Mouse (Mus musculus) CH12F3 (cell line): Measurements from ENCODE around the gene Actr10.

Experiments
- in situ Hi-C: fragments of 300-500 bp; cut with MboI; formaldehyde crosslinking; loops from 2 replicates; pipeline ENCODE4 v1.14.3; 2020; ENCODE audit warnings: low sequenced_read_pairs

The Actr10 gene

GRCm38 (mm10) chr12:70958640-70959039 lies 21.0 kb downstream of the Actr10 start:
- in situ Hi-C loops = no loop called here

GRCm38 (mm10) chr12:70967581-70967980 lies 29.9 kb downstream of the Actr10 start:
- in situ Hi-C loops = no loop called here

GRCm38 (mm10) chr12:70968141-70968790 lies 30.6 kb downstream of the Actr10 start:
- in situ Hi-C loops = no loop called here

DNA sequence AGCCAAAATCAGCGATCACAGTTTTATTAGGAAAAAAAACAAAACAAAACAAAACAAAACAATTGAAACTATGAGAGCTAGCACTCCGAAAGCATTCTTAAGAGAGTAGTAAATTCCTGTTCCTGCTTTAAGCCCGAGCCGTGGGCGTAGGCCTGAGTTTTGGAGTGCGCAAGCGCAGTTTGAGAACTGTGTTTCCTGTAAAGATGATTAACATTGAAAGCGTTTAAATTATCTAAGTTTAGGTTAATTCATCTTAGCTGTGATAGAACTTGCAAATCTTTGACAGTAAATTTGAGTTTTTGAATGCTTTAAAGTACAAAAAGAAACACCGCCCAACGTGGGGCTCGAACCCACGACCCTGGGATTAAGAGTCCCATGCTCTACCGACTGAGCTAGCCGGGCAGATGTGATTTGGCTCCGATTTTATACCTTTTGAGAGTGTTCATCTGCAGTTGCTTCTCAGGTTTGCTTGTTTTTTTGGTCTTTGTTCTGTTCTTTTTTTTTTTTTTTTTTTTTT lies 31.2 kb downstream of the Actr10 start:
- in situ Hi-C loops = no loop called here

DNA sequence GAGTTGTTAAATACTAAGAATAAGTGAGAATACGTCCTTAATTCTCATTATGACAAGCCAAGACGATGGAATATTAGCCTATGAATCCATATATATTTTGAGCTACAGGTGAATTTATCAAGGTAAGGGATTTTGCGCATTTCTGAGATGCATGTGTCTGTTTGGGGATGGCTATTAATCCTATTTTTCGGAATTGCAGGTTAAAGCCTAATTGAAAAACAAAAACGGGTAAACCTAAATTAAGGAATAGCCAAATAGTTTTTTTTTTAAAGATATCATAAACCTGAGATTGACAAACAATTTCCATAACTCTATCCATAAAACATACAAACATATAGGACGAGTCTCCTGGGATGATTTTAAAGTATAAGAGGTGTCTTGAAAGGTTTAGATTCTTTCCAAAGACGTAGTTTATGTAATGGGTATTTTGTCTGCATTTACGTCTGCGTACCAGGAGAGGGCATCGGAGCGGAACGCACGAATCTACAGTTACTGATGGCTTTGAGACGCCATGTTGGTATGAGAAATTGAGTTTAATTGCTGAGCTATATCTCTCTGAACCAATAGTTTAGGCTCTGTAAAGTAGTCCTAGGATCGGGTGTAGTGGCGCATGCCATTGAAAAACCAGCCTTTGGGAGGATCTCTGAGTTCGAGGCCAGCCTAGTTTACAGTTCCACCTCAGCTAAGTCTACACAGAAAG lies 32.0 kb downstream of the Actr10 start:
- in situ Hi-C loops = no loop called here

GRCm38 (mm10) chr12:70973831-70974230 lies 36.2 kb downstream of the Actr10 start:
- in situ Hi-C loops = no loop called here

- in situ Hi-C loops = no loop called here
Observed at GRCm38 (mm10) chr12:70974441-70975266, 37.0 kb downstream of the Actr10 start, which contains the start of gene Psma3. Gene Psma3, plus strand, starts transcription at chr12:70974621.

GRCm38 (mm10) chr12:70975406-70975805 lies 37.7 kb downstream of the Actr10 start:
- in situ Hi-C loops = no loop called here

GRCm38 (mm10) chr12:70975891-70976290 lies 38.2 kb downstream of the Actr10 start:
- in situ Hi-C loops = no loop called here

DNA sequence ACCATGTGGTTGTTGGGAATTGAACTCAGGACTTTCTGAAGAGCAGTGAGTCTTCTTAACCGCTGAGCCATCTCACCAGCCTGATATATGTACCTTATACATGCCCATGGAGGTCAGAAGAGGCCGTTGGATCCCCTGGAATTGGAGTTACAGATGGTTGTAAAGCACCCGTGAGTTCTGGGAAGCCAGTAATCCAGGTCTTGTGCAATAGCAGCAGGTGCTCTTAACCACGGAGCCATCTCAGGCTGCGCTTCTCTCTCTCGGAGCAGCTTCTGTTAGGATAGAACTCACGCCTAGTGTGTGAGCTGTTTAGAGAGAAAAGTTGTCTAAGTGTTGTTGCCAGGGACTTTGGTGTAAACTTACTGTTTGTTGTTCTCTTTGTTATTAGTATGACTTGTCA lies 40.7 kb downstream of the Actr10 start:
- in situ Hi-C loops = no loop called here

GRCm38 (mm10) chr12:70984855-70985550 lies 47.3 kb downstream of the Actr10 start:
- in situ Hi-C loops = no loop called here

- in situ Hi-C loops = no loop called here
Observed at GRCm38 (mm10) chr12:70997225-70997624, 59.6 kb downstream of the Actr10 start.

DNA sequence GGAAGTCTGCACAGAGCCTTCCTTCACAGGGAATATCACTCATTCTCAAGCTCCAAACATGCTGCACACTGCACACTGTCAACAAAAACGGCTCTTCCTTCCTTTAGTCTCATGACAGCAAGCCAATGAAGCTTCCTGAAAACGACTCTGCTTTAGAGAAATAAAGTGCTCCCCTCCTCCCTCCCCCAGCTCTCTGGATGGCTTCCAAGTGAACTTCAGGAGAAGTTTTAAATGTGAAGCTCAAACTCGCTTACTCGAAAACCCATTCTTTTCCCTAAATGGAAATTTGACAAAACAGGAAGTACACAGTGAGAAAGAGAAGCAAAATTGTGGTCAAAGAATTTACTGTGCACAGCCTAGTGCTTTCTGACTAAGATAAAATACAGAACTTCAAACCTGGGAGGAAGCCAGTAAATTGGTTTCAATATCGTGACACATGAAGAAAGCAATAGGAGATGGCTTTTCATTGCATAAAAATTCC lies 61.8 kb downstream of the Actr10 start:
- in situ Hi-C loops = no loop called here

- in situ Hi-C loops = no loop called here
Observed at GRCm38 (mm10) chr12:71000344-71000743, 62.7 kb downstream of the Actr10 start.

DNA sequence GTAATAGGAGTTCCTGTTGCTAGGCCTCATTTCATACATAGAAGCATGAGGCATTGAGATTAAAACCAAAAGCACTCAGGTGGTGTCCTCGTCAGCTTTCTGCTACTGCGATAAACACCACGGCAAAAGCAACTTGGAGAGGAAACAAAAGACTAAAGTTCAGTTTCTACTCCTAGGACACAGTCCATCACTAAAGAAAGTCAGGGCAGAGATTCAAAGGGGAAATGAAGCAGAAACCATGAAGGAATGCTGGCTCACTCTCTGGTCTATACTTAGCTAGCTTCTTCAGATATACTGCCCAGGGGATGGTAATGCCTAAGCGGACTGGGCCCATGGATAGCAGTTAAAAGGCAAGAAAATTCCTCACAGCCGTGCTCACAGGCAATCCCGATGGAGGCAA lies 63.8 kb downstream of the Actr10 start:
- in situ Hi-C loops = no loop called here

DNA sequence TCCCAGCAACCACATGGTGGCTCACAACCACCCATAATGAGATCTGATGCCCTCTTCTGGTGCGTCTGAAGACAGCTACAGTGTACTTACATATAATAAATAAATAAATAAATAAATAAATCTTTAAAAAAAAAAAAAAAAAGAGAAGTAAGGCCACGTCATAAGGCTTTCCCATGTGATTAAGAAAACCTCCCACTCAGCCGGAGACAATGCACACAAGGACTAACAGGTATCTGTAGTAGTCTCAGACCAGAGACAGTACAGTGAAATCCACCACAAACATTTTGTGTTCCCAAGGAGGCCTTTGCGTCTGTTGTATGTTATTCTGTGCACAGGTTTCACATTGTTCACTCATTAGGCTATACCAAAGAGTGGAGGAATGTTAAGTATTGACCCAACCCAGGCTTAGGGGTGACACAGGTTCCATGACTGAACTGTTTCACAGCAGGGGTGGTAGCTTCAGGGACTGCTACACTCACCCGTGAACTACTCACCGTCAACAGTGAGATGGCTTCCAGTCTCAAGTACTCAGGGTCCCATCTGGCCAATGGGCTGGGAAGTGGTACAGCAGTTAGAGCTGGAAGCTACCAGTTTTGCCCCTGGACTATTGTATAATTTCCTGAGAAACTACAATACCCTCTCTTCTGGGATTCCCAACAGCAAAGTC lies 66.2 kb downstream of the Actr10 start:
- in situ Hi-C loops = no loop called here

DNA sequence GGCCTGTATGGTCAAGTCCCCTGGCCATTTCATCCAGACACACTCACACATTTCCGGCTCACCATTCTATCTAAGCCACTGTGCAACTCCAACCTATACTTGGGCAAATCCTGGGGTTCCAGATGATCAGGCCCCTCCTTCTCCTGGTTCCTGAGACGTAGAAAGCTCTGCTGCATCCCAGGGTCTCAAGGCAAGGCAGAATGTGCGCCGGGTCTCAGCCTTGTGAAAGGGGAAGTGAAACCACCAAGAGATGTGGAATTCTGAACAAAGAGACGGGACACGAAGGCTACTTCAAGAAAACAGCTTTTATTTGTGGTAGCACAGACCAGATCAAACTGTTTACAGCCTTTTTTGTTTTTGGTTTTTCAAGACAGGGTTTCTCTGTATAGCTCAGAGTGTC lies 68.5 kb downstream of the Actr10 start:
- in situ Hi-C loops = no loop called here

- in situ Hi-C loops = no loop called here
Observed at GRCm38 (mm10) chr12:71006901-71007300, 69.2 kb downstream of the Actr10 start.

DNA sequence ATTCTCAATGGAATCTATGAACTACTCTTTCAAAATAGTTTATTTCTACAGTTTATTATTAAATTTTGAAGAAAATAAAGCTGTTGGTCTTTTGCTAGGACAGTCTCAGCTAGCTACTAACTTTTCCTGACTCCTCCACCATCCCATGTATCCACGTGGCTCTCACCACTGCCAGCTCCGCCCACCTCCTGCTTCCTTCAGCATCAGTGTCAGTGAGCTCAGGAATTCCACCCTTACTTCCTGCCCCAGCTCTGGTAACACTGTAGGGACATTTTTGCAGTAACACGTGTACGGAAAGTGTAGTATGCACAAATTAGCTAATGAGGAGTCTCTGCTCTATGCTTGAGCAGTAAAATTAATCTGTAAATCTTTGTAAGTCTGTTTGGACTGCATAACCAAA lies 72.1 kb downstream of the Actr10 start:
- in situ Hi-C loops = no loop called here
